Mouse (Mus musculus) inflammation-experienced regulatory T-cells, adult 16 weeks (primary cell): ENCODE measurements around the gene 1700010B08Rik. TPM values are rescaled to one million over a fixed set of nuclear protein-coding genes. Genes with fewer than 3 reads are reported as not detected.

ENCODE experiments used
- polyA plus RNA-seq: library from polyadenylated mRNA; unstranded; fragments of 100-300 nt; shearing (Covaris generic); gene quantifications from one replicate; pipeline ENCODE4 v1.2.1, GENCODE M21; 2017

1700010B08Rik gene
- not detected for polyA plus RNA-seq

DNA sequence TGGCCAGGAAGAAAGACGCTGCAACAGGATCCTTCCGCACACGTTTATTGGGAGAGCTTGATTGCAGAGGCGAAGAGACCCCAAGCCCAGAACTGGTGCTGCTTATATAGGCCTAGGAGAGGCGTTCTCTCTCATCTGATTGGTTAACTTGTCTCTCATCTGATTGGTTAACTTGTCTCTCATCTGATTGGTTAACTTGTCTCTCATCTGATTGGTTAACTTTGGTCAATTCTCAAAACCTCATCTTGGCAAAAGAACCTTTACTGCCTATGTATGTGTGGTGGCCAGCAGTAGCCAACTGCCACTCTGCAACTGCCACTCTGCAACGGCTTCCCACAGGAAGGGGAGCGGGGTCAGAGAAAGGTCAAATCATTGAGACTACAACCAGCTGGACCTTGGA lies at the start of gene 1700010B08Rik:
TSS of gene 1700010B08Rik (plus strand) at position 301 of the 400 bp plus-strand sequence.

DNA sequence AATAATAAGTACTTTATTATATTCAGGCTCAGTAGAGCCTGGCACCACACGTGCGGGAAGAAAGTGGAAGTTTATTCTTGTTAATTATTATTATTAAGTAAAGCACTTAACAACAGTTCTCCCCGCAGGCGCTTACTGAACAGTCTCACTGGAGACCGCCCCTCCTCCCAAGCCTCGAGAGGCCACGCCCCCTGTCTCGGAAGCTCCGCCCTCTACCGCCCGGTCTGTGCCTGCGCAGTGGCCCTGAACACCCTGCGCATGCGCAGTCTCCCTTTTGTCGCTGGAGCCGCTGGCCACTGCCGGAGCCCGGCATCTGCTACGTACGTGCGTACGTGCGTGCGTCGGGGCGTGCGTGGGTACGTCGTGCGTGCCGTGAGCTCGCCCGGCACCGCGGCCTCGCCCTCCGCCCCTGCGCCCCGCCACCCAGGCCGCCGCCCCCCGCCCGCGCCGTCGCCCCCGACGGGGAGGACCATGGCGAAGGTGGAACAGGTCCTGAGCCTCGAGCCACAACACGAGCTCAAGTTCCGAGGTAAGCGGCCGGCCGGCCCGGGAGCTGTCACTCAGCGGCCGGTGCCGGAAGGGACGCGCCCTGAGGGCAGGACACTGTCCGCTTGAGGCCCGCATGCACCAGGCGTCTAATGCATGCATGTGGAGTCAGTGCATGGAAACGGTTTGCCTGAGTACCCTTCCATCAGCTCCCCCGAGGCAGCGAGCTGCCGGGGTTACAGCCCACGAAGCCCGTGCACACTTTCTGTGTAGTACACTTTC lies 18.2 kb downstream of the 1700010B08Rik start, which contains the start of gene Vapb:
TSS of gene Vapb (plus strand) at position 290 of the 768 bp plus-strand sequence.

Other genes with a start within 250 kb of the 1700010B08Rik start
- not detected for gene 1700021F07Rik, start 196.8 kb upstream of the 1700010B08Rik start, polyA plus RNA-seq
- gene Ankrd60, start 141.1 kb upstream of the 1700010B08Rik start, polyA plus RNA-seq: not detected
- 13.8 TPM for gene Rab22a, start 59.7 kb upstream of the 1700010B08Rik start, polyA plus RNA-seq
- gene Vapb, start 18.1 kb downstream of the 1700010B08Rik start, polyA plus RNA-seq: 7.5 TPM